Mouse (Mus musculus): Measurements from ENCODE around the gene Pigb. TPM values are rescaled to one million over a fixed set of nuclear protein-coding genes. Genes with fewer than 3 reads are reported as not detected.
A peak's percentile ranks its signal among the peaks of the same experiment; 100 is the strongest.

Gene Pigb
- total and polyA plus RNA-seq, 2 experiments = 3.0 to 5.7 TPM

GRCm38 (mm10) chr9:72958521-72959450 lies 81.4 kb downstream of the Pigb start, which contains the start of the genes Dyx1c1 and Gm44503:
Dyx1c1 (plus strand) TSS chr9:72958785.
Gm44503 (plus strand) TSS chr9:72958852.
- Histone ChIP-seq H3K4me1 (ENCODE audit: control insufficient read depth, insufficient read depth, low read length) (no peaks in the 10 kb centered on the region; the same call in 1 of the 2 replicates), H3K36me3 (ENCODE audit: control insufficient read depth, insufficient read depth, low read length) (no peaks in the 10 kb centered on the region), H3K4me3 (ENCODE audit: insufficient read depth, low read depth, low read length) (peak within 1 kb of the TSS; percentile 75), H3K27ac (replicated peaks; ENCODE audit: insufficient read depth, low read depth, low read length) (no peak within 1 kb of the TSS), H3K79me2 (ENCODE audit: control insufficient read depth, insufficient read depth, low read length) (no peaks in the 10 kb centered on the region), H3K27me3 (ENCODE audit: control insufficient read depth, insufficient read depth, low read length) (no peaks in the 10 kb centered on the region), H3K9ac (ENCODE audit: low read depth, low read length) (peak within 1 kb of the TSS; percentile 62)
- WGBS = 4% methylated on average over 43 of the region's 43 CpGs
- no peak for TF ChIP-seq POLR2A (IDR thresholded peaks at IDR 0.05; ENCODE audit: extremely low read depth, insufficient read depth, low read length)
- 0 out of 2 replicates have a peak, but pooled peaks have one; percentile 12 for TF ChIP-seq CTCF (IDR thresholded peaks at IDR 0.05; ENCODE audit: low read depth, low read length)
- peak; percentile 54 for DNase-seq (ENCODE audit: extremely low read depth, low read depth, low spot score)

Other genes with a start within 250 kb of the Pigb start
- gene Prtg, start 233.5 kb downstream of the Pigb start, total RNA-seq (2014; rRNA removed) = under 0.01 and 0.07 TPM in 2 replicates
- gene Prtg, start 233.5 kb downstream of the Pigb start, polyA plus RNA-seq (2012; rRNA removed) = 0.21 TPM in 1 of 2 replicates, not detected in the other
- gene Pygo1, start 114.7 kb downstream of the Pigb start, total RNA-seq (2014; rRNA removed) = 0.20 and 0.46 TPM in 2 replicates
- gene Pygo1, start 114.7 kb downstream of the Pigb start, polyA plus RNA-seq (2012; rRNA removed) = 0.21 and 0.22 TPM in 2 replicates
- 0.09 and 0.20 TPM in 2 replicates for gene Dyx1c1, start 81.6 kb downstream of the Pigb start, total RNA-seq (2014; rRNA removed)
- gene Dyx1c1, start 81.6 kb downstream of the Pigb start, polyA plus RNA-seq (2012; rRNA removed) = 0.05 and 0.24 TPM in 2 replicates
- not detected in 2 replicates for gene Gm44503, start 81.5 kb downstream of the Pigb start, total RNA-seq (2014; rRNA removed)
- not detected in 2 replicates for gene Gm44503, start 81.5 kb downstream of the Pigb start, polyA plus RNA-seq (2012; rRNA removed)
- gene Ccpg1os, start 55.0 kb downstream of the Pigb start, total RNA-seq (2014; rRNA removed) = 11.9 and 15.8 TPM in 2 replicates
- 9.4 and 10.1 TPM in 2 replicates for gene Ccpg1os, start 55.0 kb downstream of the Pigb start, polyA plus RNA-seq (2012; rRNA removed)
- 36.8 and 46.1 TPM in 2 replicates for gene Ccpg1, start 54.9 kb downstream of the Pigb start, total RNA-seq (2014; rRNA removed)
- 6.3 and 6.7 TPM in 2 replicates for gene Ccpg1, start 54.9 kb downstream of the Pigb start, polyA plus RNA-seq (2012; rRNA removed)
- 1.9 and 2.6 TPM in 2 replicates for gene Rab27a, start 4.5 kb upstream of the Pigb start, total RNA-seq (2014; rRNA removed)
- gene Rab27a, start 4.5 kb upstream of the Pigb start, polyA plus RNA-seq (2012; rRNA removed) = 0.77 and 0.78 TPM in 2 replicates
- not detected in 2 replicates for gene Khdc3, start 61.5 kb upstream of the Pigb start, total RNA-seq (2014; rRNA removed)
- gene Khdc3, start 61.5 kb upstream of the Pigb start, polyA plus RNA-seq (2012; rRNA removed) = 0.07 TPM in 1 of 2 replicates, not detected in the other
- not detected in 2 replicates for gene Gm20509, start 62.1 kb upstream of the Pigb start, total RNA-seq (2014; rRNA removed)
- gene Gm20509, start 62.1 kb upstream of the Pigb start, polyA plus RNA-seq (2012; rRNA removed) = not detected in 2 replicates
- 31.3 and 34.9 TPM in 2 replicates for gene Rsl24d1, start 73.0 kb upstream of the Pigb start, total RNA-seq (2014; rRNA removed)
- 11.2 and 11.9 TPM in 2 replicates for gene Rsl24d1, start 73.0 kb upstream of the Pigb start, polyA plus RNA-seq (2012; rRNA removed)

Measured in liver, adult 2 months (tissue).